Mouse (Mus musculus) limb, embryonic 14.5 days (tissue): Measurements from ENCODE around the gene Capn2. TPM values are rescaled to one million over a fixed set of nuclear protein-coding genes. Genes with fewer than 3 reads are reported as not detected.

Experiments used
- ATAC-seq: fragments of 200-750 bp; cut with Nextera tagmentation; 2 replicates; pipeline ENCODE4 v1.8.0; 2017; ENCODE audit warnings: low read depth, moderate number of reproducible peaks, moderate TSS enrichment; ENCODE audit not compliant: low FRiP score
- DNase-seq: peaks from one replicate; pipeline ENCODE4 v3.0.0-alpha.2; 2015; ENCODE audit warnings: low spot score
- H3K27ac ChIP-seq: fragments of 300-500 bp; sonication (generic); replicated peaks from 2 replicates; pipeline ENCODE4 v1.5.1; 2014; ENCODE audit warnings: low read depth, mild to moderate bottlenecking, low read length, moderate library complexity, mixed read lengths
- H3K27me3 ChIP-seq: fragments of 300-500 bp; sonication (generic); 2 replicates; pipeline ENCODE4 v1.6.1; 2014; ENCODE audit warnings: low read length, mixed read lengths; ENCODE audit not compliant: control insufficient read depth, insufficient read depth
- H3K36me3 ChIP-seq: fragments of 300-500 bp; sonication (generic); 2 replicates; pipeline ENCODE4 v1.6.1; 2014; ENCODE audit warnings: mild to moderate bottlenecking, low read length, moderate library complexity, mixed read lengths; ENCODE audit not compliant: control insufficient read depth, insufficient read depth
- H3K4me1 ChIP-seq: fragments of 300-500 bp; sonication (generic); 2 replicates; pipeline ENCODE4 v1.6.1; 2014; ENCODE audit warnings: antibody characterized with exemption, low read length, mixed read lengths; ENCODE audit not compliant: control insufficient read depth, insufficient read depth
- H3K4me2 ChIP-seq: fragments of 300-500 bp; sonication (generic); replicated peaks from 2 replicates; pipeline ENCODE4 v1.6.1; 2014; ENCODE audit warnings: low read depth, mild to moderate bottlenecking, low read length, moderate library complexity; ENCODE audit not compliant: severe bottlenecking
- H3K4me3 ChIP-seq: fragments of 300-500 bp; sonication (generic); replicated peaks from 2 replicates; pipeline ENCODE4 v1.5.1; 2014; ENCODE audit warnings: low read length
- H3K9ac ChIP-seq: fragments of 300-500 bp; sonication (generic); 2 replicates; pipeline ENCODE4 v1.6.1; 2014; ENCODE audit warnings: mild to moderate bottlenecking, low read depth, low read length, moderate library complexity; ENCODE audit not compliant: severe bottlenecking
- H3K9me3 ChIP-seq: fragments of 300-500 bp; sonication (generic); 2 replicates; pipeline ENCODE4 v1.6.1; 2016; ENCODE audit warnings: low read length; ENCODE audit not compliant: control insufficient read depth
- POLR2A ChIP-seq: fragments of 200-500 bp; IDR thresholded peaks from 2 replicates; pipeline ENCODE4 v1.8.0; 2012; ENCODE audit warnings: inconsistent platforms, mild to moderate bottlenecking, moderate library complexity, borderline replicate concordance; ENCODE audit not compliant: insufficient read depth, insufficient read length; ENCODE audit errors: extremely low read depth
- WGBS: fragments of 180-500 bp; shearing (Covaris S2); extraction: QIAGEN DNeasy Blood & Tissue Kit; methylation state at CpG from one replicate; pipeline ENCODE4 v1.1.7; 2014; 5-methylcytosine and 5-hydroxymethylcytosine counted together
- polyA plus RNA-seq, 2 experiments: library from polyadenylated mRNA; depleted of rRNA in 1 of 2; stranded (reverse) in 1 of 2; unstranded in 1 of 2; fragments of >200 nt; fragmentation: Nextera tagmentation in 1 of 2; extraction: Ambion mirVana in 1 of 2; gene quantifications; 2 replicates each; pipeline versions ENCODE4 v1.2.1 to v1.2.3; 2012 to 2014

The Capn2 gene
- polyA plus RNA-seq, 2 experiments: 90.5 to 119 TPM

GRCm38 (mm10) chr1:182505291-182505690 is 12.1 kb downstream of the Capn2 start:
- Histone ChIP-seq H3K9me3 (no peaks in the 10 kb centered on the region), H3K9ac (no peak overlapping the region), H3K36me3 (peaks cover 38% of the 10 kb centered on the region), H3K27me3 (no peaks in the 10 kb centered on the region), H3K4me1 (peaks cover 8% of the 10 kb centered on the region), H3K4me3 (no peak overlapping the region), H3K27ac (no peak overlapping the region), H3K4me2 (no peak overlapping the region)
- 92% methylated on average over 3 of the region's 3 CpGs for WGBS
- no peak for TF ChIP-seq POLR2A
- DNase-seq: no peak
- no peak for ATAC-seq

DNA sequence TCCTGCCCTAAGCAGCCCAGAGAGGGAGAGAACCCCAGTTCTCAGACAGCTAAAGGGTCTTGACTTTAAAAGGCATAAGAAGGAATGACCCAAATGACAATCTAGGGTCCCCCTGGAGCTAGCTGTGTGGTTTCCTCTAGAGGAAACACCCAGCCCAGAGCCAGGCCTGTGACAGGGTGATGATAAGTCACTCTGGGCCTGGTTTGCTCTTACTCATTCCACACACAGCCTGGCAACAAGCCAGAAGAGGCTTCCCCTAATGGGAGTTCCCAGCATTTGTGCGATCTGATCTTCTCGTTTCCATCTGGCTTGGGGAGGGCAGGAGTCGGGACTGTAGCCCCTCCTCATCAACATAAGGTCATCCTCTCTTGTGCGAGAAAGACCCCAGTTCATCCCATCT is 13.2 kb downstream of the Capn2 start:
- Histone ChIP-seq H3K27ac (no peak overlapping the region), H3K9me3 (no peaks in the 10 kb centered on the region), H3K27me3 (no peaks in the 10 kb centered on the region), H3K36me3 (peaks cover 32% of the 10 kb centered on the region), H3K9ac (0 out of 2 replicates have a peak overlapping the region, but pooled peaks have one; percentile 16), H3K4me2 (no peak overlapping the region), H3K4me3 (no peak overlapping the region), H3K4me1 (peaks cover 8% of the 10 kb centered on the region)
- WGBS: 21% methylated on average over 4 of the region's 4 CpGs
- DNase-seq (peak; percentile 76), ATAC-seq (no peak)
- TF ChIP-seq POLR2A: no peak

DNA sequence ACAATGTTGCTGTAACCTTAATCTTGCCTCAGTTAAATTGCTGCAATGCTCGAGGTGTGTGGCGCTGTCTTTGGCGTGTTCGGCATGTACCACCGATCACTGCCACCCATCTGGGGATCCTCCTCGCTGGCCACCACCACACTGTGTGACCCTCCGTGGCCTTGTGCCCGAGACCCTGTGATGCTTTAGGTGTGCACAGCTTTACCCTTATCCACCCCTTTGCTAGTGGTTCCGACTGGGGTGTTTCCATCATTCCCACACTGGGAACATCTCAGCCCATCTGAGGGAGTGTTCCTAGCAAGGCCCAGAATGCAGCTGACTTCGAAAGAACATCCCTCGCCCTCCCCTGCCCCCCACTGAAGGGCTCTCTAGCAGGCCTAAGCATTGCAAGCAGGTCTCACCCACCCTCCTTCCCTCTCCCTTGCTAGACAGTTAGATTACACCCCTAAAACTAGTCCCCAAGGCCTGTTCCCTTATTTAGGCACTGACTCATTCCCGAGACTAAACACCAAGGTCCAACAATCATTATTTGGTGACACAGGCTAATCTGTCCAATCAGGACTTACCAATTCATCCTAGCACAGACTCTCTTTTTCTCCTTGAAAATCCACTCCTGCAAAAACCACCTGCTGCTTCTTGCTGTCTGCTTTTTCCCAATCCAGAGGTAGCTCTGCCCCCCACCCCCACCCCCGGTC is 14.1 kb downstream of the Capn2 start:
- Histone ChIP-seq H3K4me2 (no peak overlapping the region), H3K9ac (no peak overlapping the region), H3K27me3 (no peaks in the 10 kb centered on the region), H3K4me1 (peaks cover 8% of the 10 kb centered on the region), H3K36me3 (peaks cover 26% of the 10 kb centered on the region), H3K4me3 (no peak overlapping the region), H3K27ac (no peak overlapping the region), H3K9me3 (no peaks in the 10 kb centered on the region)
- no peak for ATAC-seq
- TF ChIP-seq POLR2A: no peak
- no peak for DNase-seq
- WGBS: 88% methylated on average over 13 of the region's 13 CpGs

- Histone ChIP-seq H3K9ac (no peak overlapping the region), H3K4me1 (peaks cover 12% of the 10 kb centered on the region), H3K4me2 (no peak overlapping the region), H3K27me3 (no peaks in the 10 kb centered on the region), H3K27ac (no peak overlapping the region; the same call in 1 of the 2 replicates), H3K36me3 (peaks cover 26% of the 10 kb centered on the region), H3K4me3 (no peak overlapping the region), H3K9me3 (no peaks in the 10 kb centered on the region)
- ATAC-seq (no peak), DNase-seq (no peak)
- no peak for TF ChIP-seq POLR2A
- 87% methylated on average over 7 of the region's 7 CpGs for WGBS
These were observed 14.8 kb downstream of the Capn2 start for GRCm38 (mm10) chr1:182502491-182503050.

DNA sequence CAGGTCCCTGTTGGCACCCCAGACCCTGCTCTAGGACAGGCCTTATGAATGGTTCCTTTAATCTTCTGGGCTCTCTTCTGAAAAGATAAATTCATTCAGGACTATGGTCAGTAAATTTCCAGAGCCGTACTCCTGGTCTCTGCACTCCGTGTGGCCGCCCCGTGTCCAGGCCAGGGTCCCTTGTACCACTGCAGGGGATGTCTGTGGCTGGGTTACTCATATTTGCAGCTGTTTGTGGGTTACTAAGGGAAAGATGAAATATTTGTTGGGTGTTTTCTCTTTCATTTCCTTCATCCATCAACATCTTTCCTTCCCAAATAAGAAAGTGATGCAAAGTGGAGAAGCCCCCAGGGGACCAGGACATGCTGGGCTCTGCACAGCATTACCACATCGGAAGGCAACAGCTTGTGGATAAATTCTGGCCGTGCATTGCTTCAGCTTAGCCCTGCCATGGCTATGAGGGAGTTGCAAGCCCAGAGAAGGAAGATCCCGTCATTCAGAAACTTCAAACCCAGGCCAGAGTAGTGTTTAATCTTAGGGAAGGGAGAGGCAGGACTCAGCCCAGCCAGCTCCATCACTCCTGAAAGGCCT is 15.5 kb downstream of the Capn2 start:
- H3K36me3 ChIP-seq: peaks cover 26% of the 10 kb centered on the region
- DNase-seq (no peak), ATAC-seq (no peak)
- H3K27ac ChIP-seq: no peak overlapping the region; the same call in 1 of the 2 replicates
- TF ChIP-seq POLR2A: no peak
- no peaks in the 10 kb centered on the region for H3K27me3 ChIP-seq
- no peak overlapping the region for H3K4me2 ChIP-seq
- no peak overlapping the region for H3K4me3 ChIP-seq
- H3K9ac ChIP-seq: no peak overlapping the region
- 90% methylated on average over 7 of the region's 7 CpGs for WGBS
- peaks cover 18% of the 10 kb centered on the region for H3K4me1 ChIP-seq
- no peaks in the 10 kb centered on the region for H3K9me3 ChIP-seq
